Mouse (Mus musculus) gastrocnemius, postnatal 4 days (tissue): ENCODE measurements around the gene Sptan1. TPM values are rescaled to one million over a fixed set of nuclear protein-coding genes. Genes with fewer than 3 reads are reported as not detected.
"Not testable (repeated sequence)": the region's sequence is repeated elsewhere in the genome, so short reads cannot be mapped to it uniquely, and the experiment has no call there.

Experiments
- DNase-seq, 2 experiments: peaks; one replicate each; pipeline ENCODE4 v3.0.0; 2021 to 2022; ENCODE audit warnings: low spot score in 2 of 2, mixed read lengths in 2 of 2
- total RNA-seq, 2 experiments: library from RNA; stranded (reverse); gene quantifications; 2 replicates each; pipeline ENCODE4 v1.2.3; 2021

The Sptan1 gene
- total RNA-seq, 2 experiments from 2014 or later = 217 to 218 TPM

DNA sequence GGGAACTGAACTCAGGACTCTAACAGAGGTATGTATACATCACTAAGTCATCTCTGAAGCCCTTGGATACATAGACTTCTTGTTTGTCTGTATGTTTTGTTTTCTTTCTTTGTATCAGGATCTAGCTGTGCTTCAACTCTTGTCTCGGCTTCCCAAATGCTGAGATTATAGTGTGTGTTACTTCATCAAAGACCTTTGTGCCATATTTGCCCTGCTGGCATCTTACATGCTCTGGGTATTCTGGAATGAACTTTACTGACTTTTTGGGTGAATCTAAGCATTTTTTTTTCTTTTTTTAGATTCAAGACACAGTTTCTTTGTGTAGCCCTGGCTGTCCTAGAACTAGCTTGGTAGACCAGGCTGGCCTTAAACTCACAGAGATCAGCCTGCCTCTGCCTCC, 15.3 kb downstream of the Sptan1 start:
- DNase-seq = no peak

DNA sequence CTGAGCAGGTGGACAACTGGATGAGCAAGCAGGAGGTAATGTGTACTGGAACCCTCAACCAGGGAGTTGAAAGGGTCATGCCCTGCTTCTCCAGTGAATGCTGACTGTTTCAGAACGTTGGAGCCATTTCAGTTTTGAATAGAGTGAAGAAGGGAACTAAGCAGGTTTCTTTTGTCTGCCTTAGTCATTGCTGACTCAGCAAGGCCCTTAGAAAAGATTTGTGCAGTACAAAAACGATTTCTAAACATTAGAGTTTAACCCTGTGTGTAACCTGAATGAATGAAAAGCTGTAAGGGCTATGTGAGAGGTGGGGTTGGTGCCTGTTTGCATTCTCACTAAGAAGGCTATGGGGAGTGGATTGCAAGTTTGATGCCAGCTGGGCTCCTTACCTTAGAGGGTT, 26.6 kb downstream of the Sptan1 start:
- DNase-seq = no peak

DNA sequence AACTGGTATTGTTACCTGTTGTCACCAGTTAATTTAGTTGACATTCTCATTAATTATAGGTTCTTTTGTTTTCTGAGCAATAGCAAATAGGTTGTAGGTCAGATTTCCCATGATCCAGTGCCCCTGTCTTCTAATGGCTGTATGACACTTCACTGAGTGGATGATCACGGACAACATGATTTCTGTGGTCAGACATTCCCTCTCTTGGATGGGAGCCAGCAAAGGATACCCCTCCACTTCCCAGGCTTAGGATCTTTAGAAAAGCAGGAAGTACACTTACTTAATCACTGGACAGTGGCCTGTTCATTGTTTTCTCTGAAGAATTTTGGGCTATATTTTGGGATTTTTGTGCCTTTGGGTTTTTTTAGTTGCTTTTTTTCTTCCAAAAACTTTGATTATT, 43.7 kb downstream of the Sptan1 start:
- DNase-seq = no peak

DNA sequence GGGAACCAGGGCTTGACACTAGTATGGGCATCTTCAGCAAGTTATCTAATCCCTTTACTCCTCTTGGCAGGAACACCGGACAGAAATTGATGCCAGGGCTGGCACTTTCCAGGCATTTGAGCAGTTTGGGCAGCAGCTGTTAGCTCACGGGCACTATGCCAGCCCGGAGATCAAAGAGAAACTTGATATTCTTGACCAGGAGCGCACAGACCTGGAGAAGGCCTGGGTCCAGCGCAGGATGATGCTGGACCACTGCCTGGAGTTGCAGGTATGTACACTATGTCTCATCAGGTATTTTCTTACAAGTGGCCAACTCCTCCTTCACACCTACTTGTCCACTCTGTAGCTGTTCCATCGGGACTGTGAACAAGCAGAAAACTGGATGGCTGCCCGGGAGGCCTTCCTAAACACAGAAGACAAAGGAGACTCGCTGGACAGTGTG, 45.5 kb downstream of the Sptan1 start:
- peak in 1 of 2 experiments; percentile 64 for DNase-seq

DNA sequence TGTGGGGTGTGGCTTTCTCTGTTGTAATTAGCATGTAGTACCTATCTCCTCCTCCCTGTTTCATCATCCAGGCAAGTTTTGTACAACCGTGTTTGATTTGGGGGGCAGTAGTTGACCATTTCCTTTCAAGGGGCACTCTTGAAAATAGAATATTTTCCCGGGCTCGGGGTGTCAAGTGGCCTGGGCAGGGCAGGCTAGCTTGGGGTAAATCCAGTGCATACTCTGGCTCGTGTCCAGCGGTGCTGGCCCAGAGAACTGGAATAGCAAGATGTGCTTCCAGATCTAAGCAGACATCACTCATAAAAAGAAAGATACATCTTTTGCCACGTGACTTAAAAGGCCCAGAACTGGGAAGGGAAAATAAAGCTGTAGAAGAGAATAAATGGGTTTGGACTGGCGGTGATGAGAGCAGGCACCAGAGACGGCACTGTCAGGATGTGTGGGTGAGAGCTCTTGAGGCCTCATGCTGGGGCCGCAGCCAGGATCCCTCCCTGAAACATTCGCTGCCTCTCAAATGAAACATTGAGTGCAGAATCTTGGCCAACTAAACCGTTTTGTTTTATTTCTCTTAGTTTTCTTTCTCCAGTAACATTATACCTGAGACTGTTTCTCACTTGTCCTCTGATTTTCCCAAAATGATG, 49.1 kb downstream of the Sptan1 start:
- peak in 1 of 2 experiments; percentile 39 for DNase-seq

DNA sequence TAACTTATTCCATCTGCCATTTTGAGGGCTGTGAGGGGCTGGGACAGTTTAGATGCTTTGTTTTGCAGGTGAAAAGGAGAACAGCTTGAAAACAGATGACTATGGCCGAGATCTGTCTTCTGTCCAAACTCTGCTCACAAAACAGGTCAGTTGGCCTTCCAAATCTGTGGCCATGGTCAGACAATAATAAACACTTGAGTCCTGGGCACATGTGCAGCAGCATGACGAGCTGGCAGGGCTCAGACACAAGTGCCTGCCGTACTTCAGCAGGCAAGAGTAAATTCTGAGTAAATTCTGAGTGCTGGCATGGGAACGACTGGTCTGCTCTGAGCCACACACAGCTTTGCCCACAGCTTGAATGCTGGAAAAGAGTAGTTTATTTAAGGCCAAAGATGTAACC, 60.1 kb downstream of the Sptan1 start:
- DNase-seq = no peak

DNA sequence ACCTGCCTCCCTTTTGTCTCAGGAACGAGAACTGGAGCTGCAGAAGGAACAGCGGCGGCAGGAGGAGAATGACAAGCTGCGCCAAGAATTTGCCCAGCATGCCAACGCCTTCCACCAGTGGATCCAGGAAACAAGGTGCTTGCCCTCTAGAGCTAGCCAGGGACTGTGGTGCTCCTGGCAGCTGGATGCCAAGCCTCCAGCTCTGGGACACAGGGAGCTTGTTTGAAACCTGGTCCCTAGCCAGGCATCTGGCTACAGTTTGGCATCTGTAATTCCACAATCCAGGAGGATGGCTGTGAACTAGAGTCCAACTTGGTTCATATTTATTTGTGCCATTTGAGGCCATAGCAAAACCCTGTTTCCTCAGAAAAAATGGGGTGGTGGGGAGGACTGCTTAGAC, 61.6 kb downstream of the Sptan1 start:
- no peak for DNase-seq

DNA sequence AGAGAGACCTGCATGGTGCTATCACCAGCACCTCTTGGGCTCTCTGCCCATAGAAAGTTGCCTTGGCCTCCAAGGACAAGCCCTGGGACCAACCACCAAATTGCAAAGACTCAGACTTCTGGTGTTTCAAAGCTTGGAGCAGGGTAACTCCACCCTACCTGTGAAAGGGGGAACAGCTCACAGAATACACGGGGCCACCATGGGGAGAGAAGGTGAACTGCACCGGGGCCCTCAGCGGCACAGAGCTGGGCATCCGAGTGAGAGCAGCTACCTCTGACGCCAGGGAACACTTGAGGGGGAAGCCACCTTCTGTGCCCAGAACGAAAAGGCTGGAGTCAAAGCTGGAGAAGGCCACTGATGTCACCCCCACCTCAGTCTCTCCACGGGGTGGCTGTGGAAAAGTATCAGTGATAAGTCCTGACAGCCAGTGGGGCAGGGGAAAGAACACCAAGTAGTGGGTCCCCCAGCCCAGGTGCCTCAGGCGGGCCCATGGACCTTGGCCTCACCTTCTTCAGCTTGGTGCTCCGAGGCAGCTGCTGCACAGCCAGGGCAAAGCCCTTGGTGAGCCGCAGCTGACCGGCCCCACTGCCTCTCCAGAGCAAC, 67.0 kb downstream of the Sptan1 start:
- no peak for DNase-seq

DNA sequence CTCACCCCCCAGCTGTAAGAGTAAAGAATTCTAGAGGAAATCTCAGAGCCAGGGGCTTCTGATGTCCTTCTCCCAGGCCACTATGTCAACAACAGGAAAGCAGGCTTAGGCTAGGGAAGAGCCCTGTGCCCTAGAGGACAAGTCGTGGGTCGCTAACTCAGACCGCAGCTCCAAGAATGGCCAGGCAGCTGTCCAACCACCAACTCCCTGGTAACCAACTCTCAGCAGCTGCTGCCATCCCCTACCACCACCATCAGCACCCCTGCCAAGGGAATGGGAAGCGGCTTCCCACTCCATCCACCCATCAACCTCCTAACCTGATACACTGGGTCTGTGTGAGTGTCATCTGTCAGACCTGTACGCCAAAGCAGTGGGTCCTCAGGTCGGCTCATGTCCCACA, 67.6 kb downstream of the Sptan1 start:
- no peak for DNase-seq

DNA sequence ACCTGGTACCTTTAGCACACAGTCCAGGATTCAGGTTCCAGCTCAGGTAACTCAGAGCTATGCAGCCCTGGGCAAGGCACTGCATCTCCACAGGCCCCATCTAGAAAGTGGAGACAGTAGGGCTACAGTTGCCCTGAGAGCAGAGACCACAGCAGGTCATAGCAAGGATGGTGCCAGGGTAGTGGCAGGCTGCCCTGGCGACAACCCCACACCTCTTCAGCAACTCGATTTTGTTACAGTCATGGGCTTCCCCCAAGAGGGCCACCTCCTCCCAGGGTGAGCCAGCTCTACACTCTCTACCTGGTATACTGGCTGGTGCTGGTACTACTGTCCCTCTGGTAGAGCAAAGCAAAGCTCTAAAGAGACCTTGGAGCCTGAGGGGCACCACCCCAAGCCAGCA, 72.4 kb downstream of the Sptan1 start:
- no peak for DNase-seq

DNA sequence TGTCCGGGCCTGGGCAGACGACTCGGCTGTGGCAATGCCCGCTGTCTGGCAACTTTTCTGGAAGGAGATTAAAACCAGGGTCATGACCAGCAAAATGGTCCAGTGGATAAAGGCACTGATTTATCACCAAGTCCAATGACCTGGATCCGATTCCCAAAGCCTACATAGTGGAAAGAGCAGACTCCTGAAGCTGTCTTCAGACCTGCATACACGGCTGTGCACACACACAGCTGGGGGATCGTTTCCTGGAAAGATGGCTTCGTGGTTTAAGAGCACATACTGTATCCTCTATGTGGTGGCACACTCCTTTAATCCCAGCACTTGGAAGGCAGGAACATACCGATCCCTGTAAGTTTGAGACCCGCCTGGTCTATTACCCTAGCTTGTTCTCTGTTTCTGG, 73.0 kb downstream of the Sptan1 start:
- DNase-seq = no peak

DNA sequence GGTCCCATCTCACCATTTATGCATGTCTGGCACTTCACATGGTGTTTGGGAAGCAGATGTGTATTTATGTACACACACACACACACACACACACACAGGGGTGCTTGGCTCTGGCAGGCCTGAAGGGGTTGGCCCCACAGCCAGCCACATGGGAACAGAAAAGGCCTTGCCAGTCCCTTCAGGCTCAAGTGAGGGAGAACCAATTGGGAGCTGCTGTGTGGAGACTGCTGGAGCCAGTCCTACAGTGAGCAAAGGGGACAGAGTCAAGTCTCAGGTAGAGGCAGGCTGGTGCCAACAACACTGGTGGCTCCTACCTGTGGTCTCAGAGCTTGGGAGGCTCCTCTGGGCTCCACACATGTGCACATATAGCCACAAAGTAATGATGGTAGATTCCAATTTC, 74.3 kb downstream of the Sptan1 start:
- DNase-seq = no peak

DNA sequence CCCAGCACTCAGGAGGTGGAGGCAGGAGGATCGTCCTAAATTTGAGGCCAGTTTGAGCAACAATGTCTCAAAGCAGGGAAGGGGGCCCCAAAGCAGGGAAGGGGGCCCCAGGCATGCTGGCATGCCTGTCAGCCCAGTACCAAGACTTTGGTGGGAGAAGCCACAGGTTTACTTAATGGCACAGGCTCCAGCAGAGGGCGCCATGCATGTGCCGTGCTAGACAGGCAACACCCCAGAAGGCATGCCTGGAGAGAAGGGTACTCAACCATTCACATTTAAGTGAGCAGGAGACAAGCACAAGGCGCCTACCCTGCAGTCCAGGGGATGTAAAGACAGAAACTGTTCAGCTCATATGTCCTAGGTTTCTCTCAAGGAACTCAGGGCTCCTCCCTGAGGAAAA, 77.1 kb downstream of the Sptan1 start:
- peak; percentile 76 to 85 for DNase-seq

DNA sequence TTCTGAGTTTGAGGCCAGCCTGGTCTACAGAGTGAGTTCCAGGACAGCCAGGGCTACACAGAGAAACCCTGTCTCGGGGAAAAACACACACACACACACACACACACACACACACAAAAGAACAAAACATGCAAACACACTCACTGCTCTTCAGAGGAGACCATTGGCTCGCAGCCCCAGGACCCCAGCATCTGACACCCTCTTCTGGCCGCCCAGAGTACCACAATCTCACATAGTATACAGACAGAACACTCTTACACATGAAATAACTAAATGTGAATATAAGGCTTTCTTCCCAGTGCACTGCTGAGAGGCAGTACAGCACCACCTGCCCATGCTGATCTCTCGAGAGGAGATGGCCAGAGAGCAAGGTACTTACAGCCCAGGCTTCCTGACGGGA, 79.2 kb downstream of the Sptan1 start:
- no peak for DNase-seq

DNA sequence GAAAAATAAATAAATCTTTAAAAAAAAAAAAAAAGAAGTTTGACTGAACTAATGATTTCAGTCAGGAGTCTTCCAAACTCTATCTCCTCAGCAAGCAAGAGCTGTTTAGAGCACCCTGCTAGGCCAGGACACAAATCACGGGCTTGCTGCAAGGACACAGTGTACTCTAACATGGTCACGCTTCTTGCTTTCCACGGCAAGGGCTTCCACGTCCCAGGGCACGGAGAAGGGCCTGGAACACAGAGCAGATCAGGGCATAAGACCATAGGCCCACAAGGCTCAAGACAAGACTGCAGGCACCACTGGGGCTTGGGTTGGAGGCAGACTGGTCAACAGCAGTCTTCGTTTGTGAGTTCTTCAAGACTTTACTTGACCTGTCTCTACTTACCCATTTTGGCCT, 81.8 kb downstream of the Sptan1 start:
- no peak for DNase-seq

DNA sequence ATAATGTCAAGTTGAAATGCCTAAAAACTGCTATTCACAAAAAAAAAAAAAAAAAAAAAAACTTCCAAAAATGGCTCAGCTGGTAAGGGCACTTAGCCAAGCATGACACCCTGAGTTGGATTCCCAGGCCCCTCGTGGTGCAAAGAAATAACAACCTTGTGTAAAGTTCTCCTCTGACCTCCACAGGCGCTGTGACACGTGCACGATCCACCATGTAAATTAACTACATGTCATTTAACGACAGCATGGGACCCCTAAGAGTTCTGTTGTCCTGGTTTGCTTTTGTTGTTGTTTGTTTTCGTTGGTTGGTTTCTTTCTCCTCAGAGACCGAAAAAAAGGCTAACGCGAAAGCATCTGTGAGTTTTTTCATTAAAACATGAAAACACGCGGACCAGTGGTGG, 82.7 kb downstream of the Sptan1 start:
- DNase-seq = no peak

DNA sequence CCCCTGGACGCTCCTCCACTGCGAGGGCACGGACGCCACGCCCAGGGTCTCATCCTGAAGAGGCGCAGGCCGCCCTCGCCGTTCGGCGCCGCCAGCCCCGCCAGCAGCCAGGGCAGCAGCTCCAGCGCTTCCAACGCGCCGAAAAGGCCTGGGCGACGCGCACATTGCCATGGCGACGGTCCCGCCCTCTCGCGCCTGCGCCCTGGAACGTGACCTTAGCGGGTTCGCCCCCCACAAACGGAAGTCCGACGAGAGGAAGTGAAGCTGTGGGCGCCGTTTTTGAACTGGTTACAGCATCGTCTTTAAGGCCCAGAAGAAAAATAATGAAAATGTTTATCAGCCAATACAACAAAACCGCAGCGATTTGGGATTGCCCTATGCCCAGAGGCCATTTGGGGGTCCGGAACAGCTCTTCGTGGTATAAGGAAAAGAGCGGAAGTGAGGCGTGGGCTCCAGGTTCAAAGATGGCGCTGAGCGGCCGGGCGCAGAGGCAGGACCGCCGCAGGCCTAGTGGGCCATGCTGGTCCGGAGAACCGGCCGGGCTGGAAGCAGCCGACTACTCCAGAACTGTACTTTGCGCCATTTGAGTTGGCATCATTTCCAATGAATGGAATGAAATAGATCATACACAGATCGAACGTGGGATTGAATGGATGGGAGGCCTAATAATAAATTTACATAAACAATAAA, 83.5 kb downstream of the Sptan1 start, which contains the start of gene Wdr34:
Gene Wdr34 (minus strand): TSS at position 183 of the 690 bp plus-strand sequence.
- peak; percentile 98 for DNase-seq

DNA sequence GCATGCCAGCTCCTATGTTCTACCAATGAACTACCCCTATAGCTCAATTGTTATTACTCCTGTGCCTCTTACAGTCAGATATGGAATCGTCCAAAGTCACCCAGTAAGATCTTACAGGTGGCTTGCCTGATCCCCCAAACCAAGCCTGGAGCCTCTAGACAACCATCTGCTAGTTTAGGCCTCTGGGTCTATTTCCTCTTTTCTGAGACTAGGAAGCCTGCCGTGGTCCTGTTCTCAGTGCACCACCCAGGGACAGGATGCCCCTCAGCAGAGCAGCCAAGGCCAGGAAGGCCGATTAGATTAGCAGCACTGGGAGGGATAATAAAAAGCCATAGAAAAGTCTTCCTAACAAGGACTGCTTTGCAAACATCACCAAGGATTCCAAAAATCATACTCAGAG, 84.5 kb downstream of the Sptan1 start:
- DNase-seq = no peak

DNA sequence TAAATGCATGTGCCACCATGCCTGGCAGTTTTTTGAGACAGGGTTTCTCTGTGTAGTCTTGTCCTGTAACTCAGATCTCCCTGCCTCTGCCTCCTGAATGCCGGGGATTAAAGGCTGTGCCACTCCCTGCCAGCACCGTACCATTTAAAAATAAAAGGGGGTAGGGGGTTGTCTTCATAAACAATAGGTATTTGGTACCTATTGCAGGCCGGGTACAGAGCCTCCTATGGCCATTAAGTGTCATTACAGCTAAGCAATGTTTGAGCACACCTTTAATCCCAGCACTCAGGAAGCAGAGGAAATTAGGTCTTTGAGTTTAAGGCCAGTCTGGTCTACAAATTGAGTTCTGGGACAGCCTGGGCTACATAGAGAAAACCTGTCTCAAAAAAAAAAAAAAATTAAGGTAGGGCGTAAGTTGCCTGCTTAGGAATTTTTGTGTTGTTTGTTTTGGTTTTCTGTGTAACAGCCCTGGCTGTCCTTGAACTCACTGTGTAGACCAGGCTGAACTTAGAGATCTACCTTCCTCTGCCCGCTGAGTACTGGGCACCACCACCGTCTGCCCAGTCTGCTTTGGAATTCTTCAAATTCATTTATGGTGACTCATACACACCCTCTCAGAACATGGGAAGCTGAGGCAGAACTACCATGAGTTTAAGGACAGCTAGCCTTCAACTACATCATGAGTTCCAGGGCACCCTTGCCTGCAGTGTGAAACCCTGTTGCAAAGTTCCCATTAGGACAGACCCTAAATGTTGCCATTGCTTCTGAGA, 86.8 kb downstream of the Sptan1 start:
- no peak for DNase-seq

DNA sequence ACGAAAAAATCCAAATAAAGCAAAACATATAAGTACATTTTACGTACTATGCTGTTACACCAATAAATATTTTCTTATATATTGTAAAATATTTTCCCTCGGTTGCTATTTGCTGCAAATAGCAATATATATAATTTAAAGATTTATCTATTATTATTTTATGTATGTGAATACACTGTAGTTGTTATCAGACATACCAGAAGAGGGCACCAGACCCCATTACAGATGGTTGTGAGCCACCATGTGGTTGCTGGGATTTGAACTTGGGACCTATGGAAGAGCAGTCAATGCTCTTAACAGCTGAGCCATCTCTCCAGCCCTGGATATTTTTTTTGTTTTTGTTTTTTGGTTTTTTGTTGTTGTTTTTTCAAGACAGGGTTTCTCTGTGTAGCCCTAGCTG, 90.0 kb downstream of the Sptan1 start:
- DNase-seq = not testable (repeated sequence)

DNA sequence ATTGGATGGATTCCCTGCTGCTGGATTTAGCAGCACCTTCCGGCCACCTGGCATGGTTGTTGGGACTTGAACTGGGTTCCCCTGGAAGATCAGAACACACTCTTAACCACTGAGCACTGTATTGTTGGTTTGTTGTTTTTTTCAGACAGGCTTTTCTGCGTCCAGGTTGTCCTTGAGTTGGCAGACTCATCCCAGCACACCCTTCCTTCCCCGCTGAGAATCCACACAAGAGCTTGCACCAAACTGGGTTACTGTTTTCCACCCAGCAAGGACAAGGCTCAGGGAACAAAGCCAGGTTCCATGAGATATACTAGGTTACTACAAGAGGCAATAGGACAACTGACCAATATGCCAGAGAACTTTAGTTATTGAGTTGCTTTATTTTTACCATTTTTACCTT, 91.4 kb downstream of the Sptan1 start:
- DNase-seq = no peak
